Mouse (Mus musculus) kidney, adult 8-10 months (tissue): Measurements from ENCODE around the gene Tekt5.

Source experiments
- DNase-seq, 2 experiments: peaks; one replicate each; pipeline ENCODE4 v3.0.0; 2022

The Tekt5 gene

GRCm38 (mm10) chr16:10335953-10336352, 59.3 kb downstream of the Tekt5 start:
- no peak for DNase-seq

GRCm38 (mm10) chr16:10332732-10333131, 62.6 kb downstream of the Tekt5 start:
- DNase-seq: no peak

GRCm38 (mm10) chr16:10330586-10331495, 64.4 kb downstream of the Tekt5 start:
- DNase-seq: no peak

- DNase-seq: peak in 1 of 2 experiments; percentile 52
Observed at GRCm38 (mm10) chr16:10327563-10328333, 67.5 kb downstream of the Tekt5 start.

DNA sequence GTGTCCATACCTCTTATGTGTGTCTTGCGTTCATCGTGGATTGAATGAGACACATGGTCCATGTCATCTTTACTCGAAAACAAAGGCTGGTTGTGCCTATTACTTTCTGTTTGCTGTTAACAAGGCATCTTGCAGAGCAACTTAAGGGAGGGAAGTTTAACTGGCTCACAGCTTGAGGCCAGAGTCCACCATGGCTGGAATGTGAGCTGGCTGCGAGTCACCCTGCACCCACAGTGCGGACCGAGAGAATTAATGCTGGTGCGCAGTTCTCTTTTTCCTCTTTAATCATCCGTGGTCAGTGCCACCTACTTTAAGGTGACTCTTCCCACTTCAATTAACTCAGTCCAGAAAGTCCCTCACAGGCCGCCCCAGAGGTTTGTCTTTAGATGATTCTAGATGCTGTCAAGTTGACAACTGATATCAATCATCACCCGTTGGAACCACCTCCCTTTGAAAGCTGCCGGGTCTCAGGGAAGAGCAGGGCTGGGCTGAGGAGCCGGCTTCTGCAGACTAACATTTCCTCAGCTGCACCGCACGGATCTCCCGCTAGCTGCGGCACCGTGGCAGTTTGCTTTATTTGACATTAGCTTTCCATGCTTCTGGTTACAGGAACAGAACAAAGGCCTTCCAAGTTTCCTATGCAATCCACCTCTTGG, 75.2 kb downstream of the Tekt5 start:
- peak; percentile 41 to 51 for DNase-seq

DNA sequence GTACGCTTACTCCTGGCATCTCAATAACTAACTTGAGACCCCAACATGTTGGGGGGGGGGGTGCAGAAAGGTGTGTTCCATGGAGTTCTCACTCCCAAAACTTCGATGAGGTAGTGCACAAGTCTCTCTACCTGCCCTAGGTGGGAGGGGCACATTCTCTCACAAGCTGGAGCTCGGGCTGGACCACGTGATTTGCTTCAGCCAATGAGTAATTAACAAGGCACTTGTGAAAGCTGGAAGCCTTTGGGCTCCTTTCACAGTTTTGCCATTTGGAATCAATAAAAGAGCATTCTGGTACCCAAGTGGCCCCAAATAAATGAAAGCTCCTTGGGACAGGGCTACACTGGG, 78.1 kb downstream of the Tekt5 start:
- no peak for DNase-seq

GRCm38 (mm10) chr16:10316493-10317196, 78.6 kb downstream of the Tekt5 start:
- DNase-seq: no peak

GRCm38 (mm10) chr16:10313646-10314088, 81.6 kb downstream of the Tekt5 start, which contains the start of gene Emp2:
Gene Emp2, minus strand, starts transcription at chr16:10313968.
- DNase-seq: peak in 1 of 2 experiments; percentile 20

- no peak for DNase-seq
Observed at GRCm38 (mm10) chr16:10313226-10313625, 82.1 kb downstream of the Tekt5 start.

DNA sequence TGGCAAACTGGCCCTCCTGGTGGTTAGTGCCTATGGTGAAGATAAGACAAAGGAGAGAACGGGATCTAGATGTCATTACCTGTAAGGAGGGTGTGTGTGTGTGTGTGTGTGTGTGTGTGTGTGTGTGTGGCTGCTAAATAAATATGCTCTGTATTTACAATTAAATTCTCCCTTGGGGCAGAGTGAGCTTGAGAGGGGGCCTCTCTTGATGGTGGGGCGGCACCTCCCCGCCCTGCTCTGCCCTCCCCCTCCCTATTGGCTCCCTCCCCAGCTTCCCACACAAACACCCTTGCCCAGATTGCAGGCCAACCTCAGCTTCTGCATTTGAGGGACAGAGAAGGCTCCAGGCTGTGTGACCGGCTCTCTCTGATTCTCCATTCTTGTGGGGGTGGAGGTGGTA, 83.3 kb downstream of the Tekt5 start:
- DNase-seq: no peak

GRCm38 (mm10) chr16:10311086-10311485, 84.2 kb downstream of the Tekt5 start:
- no peak for DNase-seq

GRCm38 (mm10) chr16:10310507-10310906, 84.8 kb downstream of the Tekt5 start:
- DNase-seq: no peak
